Mouse (Mus musculus): ENCODE results near the gene St3gal5. TPM values are rescaled to one million over a fixed set of nuclear protein-coding genes. Genes with fewer than 3 reads are reported as not detected.

Gene St3gal5
- total RNA-seq, 2 experiments from 2014 or later: 92.1 to 96.4 TPM

DNA sequence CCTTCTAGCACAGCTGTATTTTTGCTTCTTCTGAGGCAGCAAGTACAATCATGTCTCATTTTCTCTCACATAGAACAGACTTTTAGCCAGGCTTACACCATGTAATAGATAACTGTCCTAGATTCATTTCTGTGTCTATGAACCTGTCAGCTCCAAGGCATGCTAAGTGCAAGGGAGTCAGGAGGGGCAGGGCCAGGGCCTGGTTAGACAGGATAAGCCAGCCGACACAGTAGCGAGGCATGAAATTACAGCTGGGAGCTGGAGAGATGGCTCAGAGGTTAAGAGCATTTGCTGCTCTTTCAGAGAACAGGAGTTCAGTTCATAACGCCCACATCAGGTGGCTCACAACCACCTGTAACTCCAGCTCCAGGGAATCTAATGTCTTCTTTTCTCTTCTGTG is 99.3 kb downstream of the St3gal5 start:
- no peak for DNase-seq (ENCODE audit: extremely low spot score in 1 of 2, low spot score in 1 of 2)

DNA sequence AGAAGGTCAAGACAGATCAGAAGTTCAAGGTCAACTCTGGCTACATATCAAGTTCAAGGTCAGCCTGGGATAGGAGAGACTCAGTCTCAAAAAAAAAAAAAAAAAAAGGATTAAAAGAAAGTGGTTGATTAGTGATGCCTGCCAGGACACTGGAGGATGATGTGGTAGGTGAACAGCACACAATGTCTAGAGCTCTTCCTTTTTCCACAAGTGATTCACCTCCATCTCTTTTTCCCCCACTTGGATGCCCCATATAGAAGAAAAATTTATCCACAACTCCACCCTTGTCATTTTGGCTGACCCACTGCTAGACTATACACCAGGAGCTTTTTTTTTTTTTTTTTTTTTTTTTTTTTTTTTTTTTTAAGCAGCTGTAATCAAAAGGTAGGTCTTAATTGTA is 100.1 kb downstream of the St3gal5 start:
- no peak for DNase-seq (ENCODE audit: extremely low spot score in 1 of 2, low spot score in 1 of 2)

DNA sequence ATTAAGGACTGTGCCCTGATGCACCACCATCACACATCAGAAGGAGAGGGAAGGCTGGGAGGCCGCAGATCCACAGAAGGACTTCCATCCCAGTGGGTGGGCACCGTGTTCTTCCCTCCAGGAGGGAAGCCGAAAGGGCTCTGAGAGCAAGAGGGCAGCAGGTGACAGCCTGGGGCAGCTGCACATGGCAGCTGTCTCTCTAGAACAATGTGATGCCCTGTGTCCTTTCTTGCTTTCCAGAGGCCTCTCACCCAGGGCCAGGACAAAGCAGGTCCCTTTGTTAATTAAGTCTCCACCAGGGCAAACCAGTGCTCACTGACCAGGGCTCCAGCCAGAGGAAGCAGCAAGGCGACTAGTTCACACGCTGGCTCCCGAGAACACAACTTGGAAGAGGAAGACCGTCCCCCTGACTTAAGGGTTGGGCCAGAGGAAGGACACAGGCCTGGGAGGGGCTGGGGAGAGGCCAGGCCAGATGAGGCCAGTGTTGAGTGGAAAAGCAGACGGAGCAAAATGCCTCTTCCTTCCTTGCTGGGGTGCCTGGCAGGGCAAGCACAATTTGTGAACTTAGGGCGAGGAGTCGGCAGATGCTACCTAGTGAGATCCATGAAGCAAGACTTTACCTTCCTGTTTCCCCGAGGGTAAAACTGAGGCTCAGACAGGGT is 103.3 kb downstream of the St3gal5 start:
- DNase-seq (ENCODE audit: extremely low spot score in 1 of 2, low spot score in 1 of 2): no peak

DNA sequence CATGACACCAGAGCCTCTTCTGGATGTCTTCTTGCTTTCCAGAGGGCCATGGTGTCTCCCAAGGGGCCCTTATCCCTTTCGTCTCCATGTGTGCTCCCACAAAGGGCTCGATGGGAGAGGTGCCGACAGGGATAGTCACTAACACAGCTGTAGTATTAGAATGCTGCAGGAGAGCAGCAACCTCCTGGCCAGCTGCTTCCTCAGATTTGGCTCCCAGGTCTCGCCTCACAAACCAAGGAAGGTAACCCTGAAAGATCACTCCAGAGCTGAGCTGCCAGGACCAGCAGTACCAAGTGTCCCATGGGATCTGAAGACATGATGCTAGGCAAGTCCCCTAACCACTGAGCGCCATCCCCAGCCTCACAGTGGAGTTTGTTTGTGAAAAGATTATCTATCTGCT is 105.3 kb downstream of the St3gal5 start:
- DNase-seq (ENCODE audit: extremely low spot score in 1 of 2, low spot score in 1 of 2): no peak

DNA sequence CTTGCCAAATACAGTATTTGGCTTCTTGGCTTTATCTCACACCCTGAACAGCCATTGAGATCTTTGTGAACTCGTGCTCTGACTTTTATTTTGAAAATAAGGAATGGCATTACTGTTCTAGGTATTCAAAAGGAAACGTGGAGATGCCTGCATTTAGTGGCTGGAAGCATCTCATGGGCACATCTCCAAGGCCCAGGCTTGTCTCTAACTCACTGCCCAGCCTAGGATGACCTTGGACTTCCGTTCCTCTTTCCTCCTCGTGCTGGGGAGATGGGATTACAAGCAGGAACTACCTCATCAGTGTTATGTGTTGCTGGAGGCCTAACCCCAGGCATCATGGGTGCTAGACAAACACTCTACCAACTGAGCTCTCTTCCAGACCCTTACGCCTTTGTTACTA is 105.9 kb downstream of the St3gal5 start:
- DNase-seq (ENCODE audit: extremely low spot score in 1 of 2, low spot score in 1 of 2): no peak

Other genes starting within 250 kb of the St3gal5 start
- gene Ptcd3, start 188.8 kb upstream of the St3gal5 start, total RNA-seq (2021): 10 to 100 TPM; 63.0 to 70.3 TPM
- 10 to 100 TPM; 31.0 to 35.8 TPM for gene Polr1a, start 188.5 kb upstream of the St3gal5 start, total RNA-seq (2021)
- 1 to 10 TPM; 2.3 to 2.8 TPM for gene Atoh8, start 138.0 kb downstream of the St3gal5 start, total RNA-seq (2021)
- not detected for gene Sftpb, start 207.0 kb downstream of the St3gal5 start, total RNA-seq (2021)
- 10 to 100 TPM; 31.4 to 36.4 TPM for gene Usp39, start 247.6 kb downstream of the St3gal5 start, total RNA-seq (2021)
- 10 to 100 TPM; 13.1 to 15.8 TPM for gene 0610030E20Rik, start 249.7 kb downstream of the St3gal5 start, total RNA-seq (2021)

Measured in layer of hippocampus, postnatal 25 days (tissue).